Mouse (Mus musculus) spleen, adult 2 months (tissue): ENCODE data around the gene Rag2.

Source experiments
- CTCF ChIP-seq: fragments of 200-500 bp; IDR thresholded peaks from 2 replicates; pipeline ENCODE4 v1.5.1; 2011; ENCODE audit warnings: mild to moderate bottlenecking, inconsistent platforms; ENCODE audit not compliant: insufficient read depth, insufficient read length, insufficient replicate concordance; ENCODE audit errors: extremely low read depth
- POLR2A ChIP-seq: fragments of 200-500 bp; IDR thresholded peaks from 2 replicates; pipeline ENCODE4 v1.6.1; 2011; ENCODE audit warnings: low read depth, low read length, inconsistent platforms

DNA sequence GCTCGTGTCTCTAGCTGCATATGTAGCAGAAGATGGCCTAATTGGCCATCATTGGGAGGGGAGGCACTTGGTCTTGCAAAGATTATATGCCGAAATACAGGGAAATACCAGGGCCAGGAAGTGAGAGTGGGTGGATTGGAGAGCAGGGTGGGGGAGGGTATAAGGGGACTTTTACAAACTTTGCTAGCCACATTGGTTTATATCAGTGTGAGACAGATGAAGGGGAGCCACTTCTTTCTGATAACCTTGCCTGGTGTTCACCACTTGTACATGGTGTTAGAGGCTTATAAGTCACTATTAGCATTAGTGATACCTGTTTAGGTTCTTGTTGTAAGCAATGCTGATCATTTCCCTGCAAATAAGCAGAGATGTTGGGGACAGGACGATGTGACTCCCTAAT lies 43.5 kb upstream of the Rag2 start:
- TF ChIP-seq POLR2A (no peak), CTCF (no peak)
